Mouse (Mus musculus): ENCODE results near the gene Rbm25. TPM values are rescaled to one million over a fixed set of nuclear protein-coding genes. Genes with fewer than 3 reads are reported as not detected.
"Not testable (repeated sequence)": the region's sequence is repeated elsewhere in the genome, so short reads cannot be mapped to it uniquely, and the experiment has no call there.

The Rbm25 gene
- total RNA-seq (2021): 100 to 1,000 TPM; 123 to 148 TPM
- long read RNA-seq, full-length matches to known transcripts: 24 of 44 reads
- long read RNA-seq, partial matches to known transcripts: 17 of 44 reads
- long read RNA-seq, other reads (novel, unspliced or antisense): 3 of 44 reads

DNA sequence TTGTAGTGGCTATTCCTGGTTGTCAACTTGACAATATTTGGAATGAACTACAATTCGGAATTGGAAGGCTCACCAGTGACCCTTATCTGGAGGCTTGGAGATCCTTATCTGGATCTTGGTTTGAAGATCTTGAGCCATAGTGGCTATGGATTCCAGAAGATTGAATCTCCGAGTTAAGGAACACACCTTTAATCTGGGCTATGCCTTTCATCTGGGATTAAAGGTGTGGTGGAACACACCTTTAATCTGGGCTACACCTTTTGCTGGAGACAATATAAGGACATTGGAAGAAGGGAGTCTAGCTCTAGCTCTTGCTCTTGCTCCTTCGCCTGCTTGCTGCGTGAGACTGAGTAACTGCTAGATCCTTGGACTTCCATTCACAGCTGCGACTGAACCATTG, at the start of gene Rbm25:
Gene Rbm25, plus strand, starts transcription at position 301 of the 400 bp plus-strand sequence.
- DNase-seq (ENCODE audit: low spot score in 2 of 2): not testable (repeated sequence)

DNA sequence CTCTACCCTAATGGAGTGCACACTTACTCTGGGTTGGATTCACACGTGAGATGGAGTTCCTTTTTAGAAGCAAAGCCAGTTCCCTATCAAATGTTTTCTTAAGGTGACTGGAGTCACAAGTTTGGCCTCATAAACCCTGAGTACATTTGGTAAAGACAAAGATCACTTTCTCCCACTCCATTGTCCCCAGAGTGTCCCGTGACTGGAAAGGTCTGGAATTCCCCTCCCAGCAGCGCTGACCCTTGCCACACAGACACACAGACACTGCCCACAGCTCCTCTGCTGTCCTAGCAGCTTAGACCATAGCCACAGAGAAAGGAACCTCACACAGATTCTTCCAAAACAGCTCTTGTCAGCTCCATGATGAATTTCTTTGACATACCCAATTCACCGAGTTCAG, 48.9 kb upstream of the Rbm25 start:
- DNase-seq (ENCODE audit: low spot score in 2 of 2): no peak

DNA sequence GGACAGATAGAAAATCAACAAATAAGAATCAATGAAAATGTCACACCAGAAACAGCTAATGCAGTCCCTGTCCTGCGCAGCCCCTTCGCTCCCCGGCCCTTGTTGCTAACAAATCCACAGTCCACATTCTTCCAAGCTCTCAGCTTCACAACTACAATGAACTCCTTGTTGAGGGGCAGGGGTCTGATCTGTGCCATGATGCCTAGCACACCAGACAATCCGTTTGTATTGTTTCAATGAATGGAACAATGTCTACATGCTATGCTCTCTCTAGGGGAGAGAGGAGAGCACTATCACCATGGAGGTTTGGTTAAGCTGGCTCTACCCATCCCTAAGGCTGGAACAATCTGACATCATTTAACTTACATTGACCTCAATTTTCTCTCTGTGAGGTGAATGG, 48.3 kb upstream of the Rbm25 start:
- DNase-seq (ENCODE audit: low spot score in 2 of 2): no peak

DNA sequence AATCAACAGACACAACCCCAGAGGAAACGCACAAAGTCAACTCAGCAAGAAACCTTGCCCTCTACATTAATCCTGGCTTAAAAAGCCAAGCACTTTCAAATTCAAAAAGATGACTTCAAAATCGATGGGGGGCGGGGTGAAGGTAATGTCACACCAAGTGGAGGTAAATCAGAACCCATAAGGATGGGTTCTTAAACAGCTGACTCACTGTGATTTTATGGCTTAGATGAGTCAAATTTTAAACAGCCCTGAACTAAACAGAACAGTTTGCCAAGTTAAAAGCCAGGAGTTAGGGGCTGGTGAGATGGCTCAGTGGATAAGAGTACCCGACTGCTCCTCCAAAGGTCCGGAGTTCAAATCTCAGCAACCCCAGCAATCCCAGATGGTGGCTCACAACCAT, 44.4 kb upstream of the Rbm25 start:
- no peak for DNase-seq (ENCODE audit: low spot score in 2 of 2)

DNA sequence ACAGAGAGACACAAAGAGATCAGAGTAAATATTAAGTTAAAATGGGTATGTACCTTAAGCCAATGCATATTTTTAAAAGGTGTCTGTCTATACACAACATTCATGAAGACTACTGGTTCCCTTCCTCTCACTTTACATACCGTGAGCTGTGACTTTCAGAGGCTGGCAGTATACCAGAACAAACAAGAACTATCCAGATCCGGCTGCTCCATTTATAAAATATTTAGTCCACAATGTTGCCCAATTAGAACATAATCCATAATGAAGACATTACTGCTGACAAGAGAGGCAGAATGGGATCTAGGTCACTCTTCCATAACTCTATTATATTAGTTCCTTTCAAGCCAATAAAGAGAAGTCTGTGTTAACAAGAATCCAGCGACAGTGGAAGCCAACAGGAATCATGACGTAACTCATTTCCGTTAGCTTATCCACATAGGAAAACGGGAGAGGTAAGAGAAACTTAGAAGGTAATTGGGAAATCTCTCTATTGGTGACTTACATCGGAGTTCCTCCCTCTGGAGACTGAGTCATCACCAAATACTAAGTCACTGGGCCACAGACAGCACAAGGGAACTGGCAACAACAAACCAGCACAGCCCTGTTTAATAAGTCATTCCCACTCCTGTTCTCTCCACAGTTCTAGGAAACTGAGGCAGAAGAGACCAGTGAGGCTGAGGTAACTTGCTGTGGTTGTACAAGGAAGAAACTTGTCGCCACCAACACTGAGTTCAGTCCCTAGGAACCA, 39.1 kb upstream of the Rbm25 start:
- DNase-seq (ENCODE audit: low spot score in 2 of 2): no peak

DNA sequence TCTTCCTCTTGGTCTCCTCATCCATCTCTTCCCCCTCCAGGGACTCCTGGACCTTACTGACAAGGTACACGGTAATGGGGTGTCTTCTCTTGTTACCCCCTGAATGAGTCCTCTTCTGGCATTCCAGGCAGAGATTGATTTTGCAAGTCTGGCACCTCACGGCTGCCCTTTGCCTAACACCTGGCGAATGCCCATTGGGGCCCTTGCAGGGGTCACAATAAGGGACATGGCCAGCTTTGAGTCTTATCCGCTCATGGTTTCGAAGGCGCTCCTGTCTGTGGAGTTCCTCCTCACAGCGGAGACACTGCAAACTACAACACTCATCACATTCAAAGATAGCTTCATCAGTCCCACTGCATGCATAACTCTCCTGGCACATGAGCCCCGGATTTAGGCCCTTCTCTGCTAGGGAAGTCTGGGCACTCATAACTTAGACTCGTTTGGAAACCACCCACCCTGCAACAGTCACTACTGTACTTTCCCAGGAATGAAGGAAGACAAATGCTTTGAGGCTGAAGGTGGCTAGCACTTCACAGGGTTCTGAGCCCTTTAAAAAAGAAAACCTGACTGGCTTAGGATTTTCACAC, 36.5 kb upstream of the Rbm25 start:
- no peak for DNase-seq (ENCODE audit: low spot score in 2 of 2)

DNA sequence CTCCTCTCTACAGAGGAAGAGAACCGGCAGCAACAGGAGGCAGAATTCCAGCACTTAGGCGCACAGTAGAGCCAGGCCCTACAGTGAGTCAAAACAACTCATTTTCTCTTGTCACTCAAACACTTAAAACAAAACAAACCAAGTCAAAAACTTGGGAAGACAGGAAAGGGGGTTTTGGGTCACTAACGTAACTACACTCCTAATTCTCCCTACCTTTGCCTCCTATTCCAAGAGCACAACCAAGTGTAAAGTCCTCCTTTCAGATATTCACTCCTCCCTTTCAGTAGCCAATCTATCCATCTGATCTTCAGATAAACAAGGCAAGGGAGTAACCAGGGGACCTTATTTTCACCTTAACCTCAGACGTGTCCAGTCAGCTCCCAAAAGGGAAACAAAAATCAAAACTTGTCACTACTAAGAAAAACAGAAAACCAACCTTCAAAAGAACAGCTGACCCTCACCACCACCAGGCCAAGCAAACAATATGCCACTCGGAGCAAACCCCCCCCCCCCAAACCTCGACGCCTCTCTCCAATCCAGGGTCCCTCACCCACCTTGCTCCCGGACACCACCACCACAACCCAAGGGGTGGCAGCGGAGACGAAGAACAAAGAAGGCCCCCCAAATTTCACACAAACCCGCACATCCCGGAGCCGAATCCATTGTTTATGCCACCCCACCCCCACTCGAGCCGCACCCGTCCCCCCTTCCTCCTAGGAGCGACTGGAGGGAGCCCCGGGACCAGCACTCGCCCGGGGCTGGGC, 34.7 kb upstream of the Rbm25 start:
- DNase-seq (ENCODE audit: low spot score in 2 of 2): no peak

DNA sequence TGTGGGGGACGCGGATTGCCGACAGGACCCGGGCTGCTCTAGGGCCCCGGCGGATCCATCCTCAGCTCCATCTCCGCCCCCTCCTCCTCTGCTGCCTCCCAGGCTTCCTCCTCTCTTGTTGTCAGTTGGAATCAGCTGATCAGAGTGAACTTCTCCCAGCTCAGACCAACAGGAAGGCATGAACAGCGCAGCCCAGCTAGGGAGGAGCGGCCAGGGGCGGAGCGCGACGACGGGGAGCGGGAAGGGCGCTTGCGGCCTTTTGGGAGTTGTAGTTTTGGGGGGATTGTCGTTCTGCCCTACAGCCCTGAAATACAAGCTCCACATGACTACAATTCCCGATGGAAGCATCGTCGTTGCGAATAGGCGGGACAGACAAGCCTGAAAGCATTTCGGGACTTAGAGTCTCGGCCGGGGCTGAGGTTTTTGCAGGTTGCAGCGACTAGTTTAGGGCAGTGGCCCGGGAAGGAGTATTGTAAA, 34.0 kb upstream of the Rbm25 start, which contains the start of gene Zfyve1:
Gene Zfyve1, minus strand, starts transcription at position 198 of the 477 bp plus-strand sequence.
- DNase-seq (ENCODE audit: low spot score in 2 of 2): peak; percentile 92 to 94

DNA sequence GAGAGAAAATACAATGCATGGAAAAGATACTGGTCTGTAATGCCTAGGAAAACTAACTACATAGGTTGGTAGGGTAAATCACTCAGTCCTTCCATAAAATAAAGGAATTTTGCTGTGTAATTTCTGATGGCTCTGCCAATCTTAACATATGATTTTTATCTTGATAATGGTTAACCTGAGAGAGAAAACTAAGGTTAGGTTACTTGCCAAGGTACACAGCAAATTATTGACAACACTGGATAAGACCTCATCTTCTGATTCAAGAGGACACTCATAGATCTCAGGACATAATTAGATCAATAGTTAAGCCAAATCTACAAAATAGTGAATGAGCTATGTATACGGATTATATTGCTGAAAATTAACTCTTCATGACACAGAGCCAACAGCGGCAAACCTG, 33.2 kb upstream of the Rbm25 start:
- DNase-seq (ENCODE audit: low spot score in 2 of 2): no peak

DNA sequence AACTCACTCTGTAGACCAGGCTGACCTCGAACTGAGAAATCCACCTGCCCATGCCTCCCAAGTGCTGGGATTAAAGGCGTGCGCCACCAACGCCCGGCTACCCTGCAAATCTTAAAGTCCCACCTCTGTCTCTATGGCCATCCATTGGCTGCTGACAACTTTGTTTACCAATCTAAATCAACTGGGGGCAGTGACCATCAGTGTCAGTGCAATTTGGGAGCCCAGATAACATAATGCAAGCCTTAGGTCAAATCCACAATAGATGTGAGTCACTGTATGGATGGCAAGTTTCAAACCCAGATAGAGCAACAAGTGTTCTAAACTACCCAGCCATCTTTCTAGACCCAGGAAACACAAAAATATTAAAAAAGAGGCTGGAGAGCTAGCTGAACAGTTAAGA, 28.8 kb upstream of the Rbm25 start:
- DNase-seq (ENCODE audit: low spot score in 2 of 2): no peak

DNA sequence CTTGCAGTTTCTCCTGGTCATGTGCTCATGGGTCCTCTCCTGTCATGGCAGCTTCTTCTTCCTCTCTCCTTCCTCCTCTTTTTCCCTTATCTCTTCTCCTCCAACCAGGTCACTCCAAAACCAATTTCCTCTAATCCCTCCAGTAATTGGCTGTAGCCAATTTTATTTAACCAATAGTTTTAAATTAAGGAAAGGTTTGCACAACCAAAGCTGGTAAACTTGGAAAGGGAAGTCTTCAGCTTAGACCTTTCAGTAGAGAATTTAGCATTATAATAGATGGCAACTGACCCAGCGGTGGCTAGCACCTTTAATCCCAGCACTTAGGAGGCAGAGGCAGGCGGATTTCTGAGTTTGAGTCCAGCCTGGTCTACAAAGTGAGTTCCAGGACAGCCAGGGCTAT, 24.6 kb upstream of the Rbm25 start:
- not testable (repeated sequence) for DNase-seq (ENCODE audit: low spot score in 2 of 2)

DNA sequence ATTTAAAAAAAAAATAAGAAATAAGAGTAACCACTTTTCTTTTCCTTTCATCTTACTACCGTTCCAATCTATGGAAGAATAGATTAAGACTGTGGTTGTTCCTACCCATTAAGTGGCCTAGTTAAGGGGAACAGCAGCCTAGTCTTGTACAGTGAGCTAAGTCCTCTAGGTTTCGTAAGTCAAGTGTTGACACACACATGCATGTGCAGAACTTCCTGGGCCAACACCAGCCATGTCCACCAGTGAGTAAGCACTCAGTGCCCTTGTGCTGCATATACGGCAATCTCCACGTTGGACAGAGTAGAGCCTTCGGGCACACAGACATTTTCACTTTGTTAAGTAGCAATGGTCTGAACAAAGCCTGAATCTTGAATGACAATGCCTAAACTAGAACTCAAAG, 13.8 kb upstream of the Rbm25 start:
- DNase-seq (ENCODE audit: low spot score in 2 of 2): no peak

DNA sequence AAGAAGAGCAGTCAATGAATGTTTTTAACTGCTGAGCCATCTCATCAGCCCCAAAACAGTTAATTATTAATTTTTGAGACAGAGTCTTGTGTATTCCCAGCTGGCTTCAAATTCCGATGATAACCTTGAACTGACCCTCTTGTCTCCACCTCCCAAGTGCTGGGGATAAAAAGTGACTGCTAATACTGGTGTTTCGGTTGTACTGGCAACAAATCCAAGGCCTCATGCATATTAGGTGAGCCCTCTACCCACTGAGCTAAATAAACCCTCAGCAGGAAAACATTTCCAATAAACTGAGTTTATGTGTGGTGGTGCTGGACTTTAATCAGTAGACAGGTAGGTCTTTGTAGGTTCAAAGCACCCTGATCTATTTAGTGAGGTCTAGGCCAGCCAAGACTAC, 12.1 kb upstream of the Rbm25 start:
- DNase-seq (ENCODE audit: low spot score in 2 of 2): no peak

DNA sequence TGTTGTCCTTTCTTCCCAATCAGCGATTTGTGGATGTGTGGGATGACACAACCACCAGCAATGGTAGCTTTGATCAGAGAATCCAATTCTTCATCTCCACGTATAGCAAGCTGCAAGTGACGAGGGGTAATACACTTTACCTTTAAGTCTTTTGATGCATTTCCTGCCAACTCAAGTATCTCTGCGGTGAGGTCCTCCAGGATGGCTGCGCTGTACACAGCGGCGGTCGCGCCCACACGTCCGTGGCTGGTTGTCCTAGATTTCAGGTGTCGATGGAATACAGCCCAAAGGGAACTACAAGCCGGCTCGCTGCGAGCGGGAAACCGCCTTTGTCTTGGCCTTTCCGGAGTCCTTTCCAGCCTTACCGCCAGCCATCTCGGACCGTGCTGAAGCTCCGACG, 10.3 kb upstream of the Rbm25 start:
- not testable (repeated sequence) for DNase-seq (ENCODE audit: low spot score in 2 of 2)

DNA sequence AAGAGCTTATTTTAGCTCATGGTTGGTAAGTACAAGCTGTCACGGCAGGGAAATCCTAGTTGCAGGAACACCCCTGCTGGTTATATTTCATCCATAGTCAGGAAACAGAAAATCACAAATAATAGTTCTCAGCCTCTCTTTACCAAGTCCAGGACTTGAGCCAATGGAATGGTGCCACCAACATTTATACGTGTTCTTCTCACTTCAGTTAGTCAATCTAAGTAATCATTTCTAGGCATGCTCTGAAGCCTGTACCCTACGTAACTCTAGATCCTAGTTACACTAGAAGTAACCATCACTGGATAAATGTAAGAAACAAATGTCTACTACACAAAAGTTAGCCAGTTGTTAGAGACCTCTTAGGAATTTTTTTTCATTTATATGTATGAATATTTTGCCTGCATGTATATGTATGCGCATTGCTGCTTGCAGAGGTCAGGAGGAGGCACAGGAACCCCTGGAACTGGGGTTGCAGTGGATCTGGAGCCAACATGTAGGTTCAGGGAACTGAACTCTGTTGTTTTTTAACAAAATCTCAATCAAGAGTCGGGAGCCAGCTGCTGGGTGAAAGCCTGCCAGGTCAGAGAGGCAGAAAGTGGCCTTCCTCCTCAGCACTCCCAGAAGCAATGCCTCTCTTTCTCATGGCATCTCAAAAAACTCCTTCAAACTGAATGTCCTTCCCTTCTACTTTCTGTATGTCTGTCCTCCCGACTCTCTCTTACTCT, 8.8 kb upstream of the Rbm25 start:
- DNase-seq (ENCODE audit: low spot score in 2 of 2): no peak

DNA sequence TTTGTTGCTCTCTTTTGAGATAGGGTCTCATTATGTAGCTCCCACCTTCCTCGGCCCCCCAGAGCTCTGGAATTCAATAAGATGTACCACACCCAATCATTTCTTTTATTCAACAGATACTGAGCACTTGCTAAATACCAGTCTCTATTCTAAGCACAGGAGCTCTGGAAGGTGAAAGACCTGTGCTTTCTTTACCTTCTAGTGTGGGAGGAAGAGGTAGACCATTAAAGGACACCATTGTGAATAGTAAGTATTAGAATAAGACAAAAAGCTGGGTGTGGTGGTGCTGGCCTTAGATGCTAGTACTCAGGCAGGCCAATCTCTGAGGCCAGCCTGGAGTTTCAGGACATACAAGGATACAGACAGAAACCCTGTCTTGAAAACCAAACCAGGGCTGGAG, 6.7 kb upstream of the Rbm25 start:
- no peak for DNase-seq (ENCODE audit: low spot score in 2 of 2)

DNA sequence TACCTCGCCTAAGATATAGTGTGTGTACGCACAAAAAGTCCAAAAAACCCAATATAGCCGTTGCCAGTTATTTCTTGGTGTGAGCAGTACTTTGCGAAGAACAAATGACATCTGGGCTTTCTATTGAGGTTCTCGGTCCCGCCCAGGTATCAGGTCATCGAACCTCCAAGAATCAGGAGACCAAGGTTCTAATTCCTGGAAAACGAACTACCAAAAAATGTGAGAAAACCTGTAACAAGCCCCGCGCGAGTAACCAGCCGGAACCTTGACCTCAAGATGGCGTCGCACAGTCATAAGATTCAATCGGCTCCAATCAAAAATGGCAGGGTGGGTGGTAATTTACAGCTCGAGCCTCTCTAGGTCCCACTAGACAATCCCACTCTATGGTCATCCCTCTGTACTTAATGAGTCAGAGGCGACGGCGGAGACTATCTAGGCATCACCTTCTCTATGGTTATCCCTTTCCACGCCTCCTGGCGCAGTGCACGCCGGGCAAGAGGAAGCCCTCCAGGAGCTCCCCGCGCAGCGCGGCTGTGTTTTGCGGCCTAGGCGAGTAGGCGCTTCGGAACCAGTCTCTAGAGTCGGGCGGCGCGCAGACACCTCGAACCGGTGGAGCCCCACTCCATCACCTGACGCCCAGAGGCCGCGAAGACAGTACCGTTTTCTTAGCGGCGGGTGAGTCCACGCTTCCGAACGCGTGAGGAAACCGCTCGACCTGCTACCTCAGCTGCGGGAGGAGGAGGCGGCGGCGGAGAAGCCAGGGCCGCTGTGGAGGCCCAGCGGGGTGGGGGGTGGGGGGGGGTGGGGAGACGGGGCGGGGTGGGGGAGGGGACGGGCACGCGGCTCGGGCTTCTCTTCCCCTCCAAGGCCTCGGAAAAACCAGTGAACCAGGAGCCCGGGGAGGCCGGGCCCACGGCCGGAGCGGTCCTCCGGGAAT, 975 bp downstream of the Rbm25 start:
- DNase-seq (ENCODE audit: low spot score in 2 of 2): peak; percentile 95 to 96

DNA sequence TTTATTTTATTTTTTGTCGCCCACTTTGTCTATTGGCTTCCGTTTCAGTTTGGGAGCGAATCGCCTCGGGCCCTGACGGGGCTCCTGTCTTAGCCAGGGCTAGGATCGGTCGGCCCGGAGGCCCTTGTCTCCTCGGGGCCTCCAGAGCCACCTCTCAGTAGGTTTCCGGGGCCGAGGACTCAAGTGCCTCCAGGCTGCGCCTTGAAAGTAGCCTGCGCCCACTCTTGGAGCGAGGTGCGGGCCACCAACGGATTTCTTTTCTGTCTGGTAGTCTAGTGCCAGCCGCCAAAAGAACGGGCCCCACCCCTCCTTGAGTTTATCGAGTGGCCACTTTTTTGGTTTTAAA, 1.6 kb downstream of the Rbm25 start:
- DNase-seq (ENCODE audit: low spot score in 2 of 2): peak; percentile 58 to 63

DNA sequence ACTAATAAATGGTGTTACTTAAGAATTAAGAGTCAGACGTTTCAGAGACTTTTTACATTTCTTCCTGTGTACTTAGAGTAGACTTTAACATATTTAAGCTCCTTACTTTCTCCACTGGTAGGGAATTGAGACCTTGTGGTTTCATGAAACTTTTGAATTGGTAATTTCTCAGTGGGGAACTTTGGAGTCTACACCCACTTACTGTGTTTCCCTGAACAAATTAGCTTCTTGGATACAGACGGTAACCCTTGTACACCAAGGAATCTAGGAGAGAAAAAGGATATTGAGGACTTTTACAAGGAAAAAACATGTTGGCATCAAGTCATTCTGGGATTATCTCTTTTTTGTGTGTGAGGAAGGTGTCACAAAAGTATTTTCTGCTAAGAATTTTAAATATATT, 2.8 kb downstream of the Rbm25 start:
- DNase-seq (ENCODE audit: low spot score in 2 of 2): no peak

DNA sequence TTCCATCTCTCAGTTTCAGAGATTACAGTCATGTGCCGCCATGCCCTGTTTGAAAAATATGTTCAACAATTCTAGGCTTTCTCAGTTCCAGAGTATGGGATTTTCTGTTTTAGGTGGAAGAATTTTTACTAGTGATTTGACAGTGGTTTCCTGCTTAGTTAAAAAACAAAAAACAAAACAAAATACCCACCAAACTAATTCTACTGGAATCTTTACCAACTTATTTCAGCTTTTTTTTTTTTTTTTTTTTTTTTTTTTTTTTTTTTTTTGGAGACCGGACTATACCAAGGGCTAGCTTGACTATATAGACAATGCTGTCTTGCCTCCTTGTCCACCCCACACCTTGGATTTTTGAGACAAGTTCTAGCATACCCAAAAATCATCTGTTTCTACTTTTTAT, 10.2 kb downstream of the Rbm25 start:
- no peak for DNase-seq (ENCODE audit: low spot score in 2 of 2)
